Mouse (Mus musculus) CH12.LX (cell line): ENCODE data around the gene 5730522E02Rik. TPM values are rescaled to one million over a fixed set of nuclear protein-coding genes. Genes with fewer than 3 reads are reported as not detected.

Source experiments
- DNase-seq: peaks from one replicate; pipeline ENCODE4 v3.0.0-alpha.2; 2013; ENCODE audit errors: extremely low read depth
- H3K27ac ChIP-seq: 2 replicates; pipeline ENCODE4 v1.5.1; 2012; ENCODE audit warnings: low read depth, mild to moderate bottlenecking, control low read depth, moderate library complexity; ENCODE audit not compliant: insufficient read depth
- H3K27me3 ChIP-seq: replicated peaks from 2 replicates; pipeline ENCODE3; 2012; ENCODE audit warnings: inconsistent platforms
- H3K36me3 ChIP-seq, 2 experiments: replicated peaks in 1 of 2; 2 replicates each; pipeline versions ENCODE3 to v1.6.1; 2012; ENCODE audit warnings: inconsistent platforms in 1 of 2, low read length in 1 of 2, mild to moderate bottlenecking in 1 of 2, mixed read lengths in 1 of 2, moderate library complexity in 1 of 2; ENCODE audit not compliant: control insufficient read depth in 1 of 2, insufficient read depth in 1 of 2
- H3K4me1 ChIP-seq, 2 experiments: 2 replicates each; pipeline ENCODE4 v1.6.1; 2012; ENCODE audit warnings: inconsistent platforms in 1 of 2, moderate library complexity in 1 of 2; ENCODE audit not compliant: insufficient read depth in 2 of 2, control insufficient read depth in 1 of 2
- H3K4me2 ChIP-seq: 2 replicates; pipeline ENCODE4 v1.6.1; 2012; ENCODE audit warnings: low read depth, mild to moderate bottlenecking, control low read depth; ENCODE audit not compliant: poor library complexity, insufficient read depth, severe bottlenecking
- H3K4me3 ChIP-seq, 3 experiments: fragments of 150-350 bp in 1 of 3; sonication (generic) in 1 of 3; replicated peaks in 1 of 3; 2 replicates each; pipeline versions ENCODE3 to v1.5.1; 2011 to 2012; ENCODE audit warnings: low read depth in 2 of 3, low read length in 2 of 3, mild to moderate bottlenecking in 2 of 3, moderate library complexity in 2 of 3, control low read depth in 1 of 3, improper control_type of control experiment in 1 of 3, inconsistent platforms in 1 of 3, mixed read lengths in 1 of 3; ENCODE audit not compliant: poor library complexity in 1 of 3
- H3K79me2 ChIP-seq: replicated peaks from 2 replicates; pipeline ENCODE4 v1.6.1; 2012; ENCODE audit warnings: mild to moderate bottlenecking, moderate library complexity; ENCODE audit not compliant: control insufficient read depth, poor library complexity, insufficient read depth, severe bottlenecking; ENCODE audit errors: extremely low read depth
- H3K9ac ChIP-seq: 2 replicates; pipeline ENCODE4 v1.6.1; 2012; ENCODE audit warnings: low read depth, mild to moderate bottlenecking, control low read depth, moderate library complexity; ENCODE audit not compliant: insufficient read depth
- H3K9me3 ChIP-seq: replicated peaks from 2 replicates; pipeline ENCODE3; 2012; ENCODE audit warnings: low read length, inconsistent platforms, mixed read lengths
- CHD1 ChIP-seq: IDR thresholded peaks from 2 replicates; pipeline ENCODE4 v1.6.1; 2012; ENCODE audit warnings: low read depth, low read length, improper control_type of control experiment, inconsistent platforms
- E2F4 ChIP-seq: IDR thresholded peaks from 2 replicates; pipeline ENCODE4 v1.6.1; 2011; ENCODE audit warnings: low read depth, low read length, improper control_type of control experiment; ENCODE audit not compliant: insufficient replicate concordance
- IRF4 ChIP-seq: IDR thresholded peaks from 2 replicates; pipeline ENCODE4 v1.6.1; 2014; ENCODE audit warnings: low read depth, mild to moderate bottlenecking, inconsistent platforms, low read length, improper control_type of control experiment
- MAZ ChIP-seq: IDR thresholded peaks from 2 replicates; pipeline ENCODE4 v1.6.1; 2012; ENCODE audit warnings: low read depth, mild to moderate bottlenecking, inconsistent platforms, low read length, improper control_type of control experiment, moderate library complexity
- NELFE ChIP-seq: IDR thresholded peaks from 2 replicates; pipeline ENCODE4 v1.6.1; 2011; ENCODE audit warnings: low read depth, low read length, improper control_type of control experiment
- NRF1 ChIP-seq: IDR thresholded peaks from 2 replicates; pipeline ENCODE4 v1.6.1; 2014; ENCODE audit warnings: low read depth, mild to moderate bottlenecking, inconsistent platforms, low read length, improper control_type of control experiment, moderate library complexity
- PAX5 ChIP-seq: IDR thresholded peaks from 2 replicates; pipeline ENCODE4 v1.6.1; 2012; ENCODE audit warnings: low read length, inconsistent platforms, mixed read lengths
- POLR2A ChIP-seq: IDR thresholded peaks from 2 replicates; pipeline ENCODE4 v1.6.1; 2011; ENCODE audit warnings: low read depth, mild to moderate bottlenecking, improper control_type of control experiment, low read length
- SIN3A ChIP-seq: IDR thresholded peaks from 2 replicates; pipeline ENCODE4 v1.6.1; 2012; ENCODE audit warnings: low read length, improper control_type of control experiment, inconsistent platforms
- ZNF384 ChIP-seq: IDR thresholded peaks from 2 replicates; pipeline ENCODE4 v1.6.1; 2012; ENCODE audit warnings: low read depth, low read length, improper control_type of control experiment, inconsistent platforms
- dilution Hi-C: fragments of 300-500 bp; cut with MboI; formaldehyde crosslinking; loops from 2 replicates; pipeline ENCODE4 v1.14.3; 2020; ENCODE audit warnings: low sequenced_read_pairs; ENCODE audit not compliant: extremely low pct_unique_long_range_greater_than_20kb, extremely low pct_ligation_motif_present
- in situ Hi-C: fragments of 300-500 bp; cut with MboI; formaldehyde crosslinking; loops from 3 replicates; pipeline ENCODE4 v1.14.3; 2019; ENCODE audit warnings: low sequenced_read_pairs, low pct_ligation_motif_present, low pct_unique_long_range_greater_than_20kb, mixed read lengths
- polyA plus RNA-seq: library from polyadenylated mRNA; unstranded; fragments of >175 nt; gene quantifications from 2 replicates; pipeline ENCODE4 v1.2.1, GENCODE M21; 2012; ENCODE audit warnings: low read depth; ENCODE audit not compliant: insufficient read length
- total RNA-seq, 2 experiments: library from RNA; depleted of rRNA; stranded (reverse); fragments of 300-350 nt in 1 of 2; fragments of >200 nt in 1 of 2; gene quantifications; 2 replicates each; pipeline ENCODE4 v1.2.3; 2012 to 2014

Gene 5730522E02Rik
- total and polyA plus RNA-seq, 3 experiments, result not detected

DNA sequence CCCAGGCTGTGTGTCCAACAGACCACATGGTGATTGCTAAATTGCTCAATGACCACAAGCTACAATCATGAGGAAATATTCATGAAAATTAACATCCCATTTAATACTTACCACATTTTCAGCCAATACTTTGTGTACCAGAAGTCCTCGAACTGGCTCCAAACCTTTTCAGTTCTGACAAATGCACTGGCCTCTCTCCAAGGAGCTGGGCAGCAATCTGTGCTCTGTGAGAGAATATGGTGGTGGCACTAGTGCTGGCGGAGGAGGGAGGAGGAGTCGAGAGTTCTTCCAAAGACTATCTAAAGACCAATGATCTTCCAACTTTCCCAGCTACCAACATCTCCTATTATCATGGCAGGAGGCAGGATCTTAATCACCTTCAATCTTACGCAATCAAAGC lies 525.8 kb downstream of the 5730522E02Rik start:
- in situ Hi-C loops (no loop called here), dilution Hi-C loops (no loop called here)
- no peaks in the 10 kb centered on the region for H3K36me3 ChIP-seq
- no peak overlapping the region for H3K4me2 ChIP-seq
- H3K9ac ChIP-seq, result no peak overlapping the region
- H3K27me3 ChIP-seq, result no peaks in the 10 kb centered on the region
- no peak overlapping the region for H3K27ac ChIP-seq
- peaks cover 0 to 4% of the 10 kb centered on the region in 2 experiments; a peak in 2 of 4 replicates for H3K4me1 ChIP-seq
- no peak overlapping the region for H3K4me3 ChIP-seq
- DNase-seq, result no peak
- no peak for TF ChIP-seq MAZ
- no peaks in the 10 kb centered on the region for H3K9me3 ChIP-seq
- no peaks in the 10 kb centered on the region for H3K79me2 ChIP-seq

DNA sequence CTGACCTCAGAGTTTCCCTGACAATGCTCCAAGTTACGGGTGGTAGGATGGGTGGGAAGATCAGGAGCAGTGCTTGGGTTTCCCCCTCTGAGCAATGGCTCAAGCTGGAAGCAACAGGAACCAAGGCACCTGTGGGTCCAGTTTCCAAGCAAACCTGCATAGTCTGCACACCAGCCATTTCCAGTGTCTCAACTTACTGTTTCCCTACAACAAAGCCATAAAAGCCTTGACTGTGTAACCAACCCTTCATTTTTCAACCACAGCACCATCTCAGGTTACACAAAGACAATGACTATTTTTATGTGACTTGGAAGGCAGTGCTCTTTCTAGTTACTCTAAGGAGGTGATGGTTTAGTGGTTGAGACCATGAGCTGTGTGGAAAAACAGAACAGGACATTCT lies 530.7 kb downstream of the 5730522E02Rik start:
- Histone ChIP-seq H3K36me3 (no peaks in the 10 kb centered on the region), H3K9me3 (no peaks in the 10 kb centered on the region), H3K27ac (no peak overlapping the region)
- TF ChIP-seq NELFE, result no peak
- TF ChIP-seq ZNF384, result no peak
- TF ChIP-seq IRF4, result no peak
- TF ChIP-seq, all 38 proteins: peak for 0
- Histone ChIP-seq H3K79me2 (no peaks in the 10 kb centered on the region), H3K27me3 (no peaks in the 10 kb centered on the region), H3K4me3 (no peak overlapping the region), H3K9ac (no peak overlapping the region), H3K4me1 (no peaks in the 10 kb centered on the region), H3K4me2 (no peak overlapping the region)
- in situ Hi-C loops (no loop called here), dilution Hi-C loops (no loop called here)
- no peak for DNase-seq

DNA sequence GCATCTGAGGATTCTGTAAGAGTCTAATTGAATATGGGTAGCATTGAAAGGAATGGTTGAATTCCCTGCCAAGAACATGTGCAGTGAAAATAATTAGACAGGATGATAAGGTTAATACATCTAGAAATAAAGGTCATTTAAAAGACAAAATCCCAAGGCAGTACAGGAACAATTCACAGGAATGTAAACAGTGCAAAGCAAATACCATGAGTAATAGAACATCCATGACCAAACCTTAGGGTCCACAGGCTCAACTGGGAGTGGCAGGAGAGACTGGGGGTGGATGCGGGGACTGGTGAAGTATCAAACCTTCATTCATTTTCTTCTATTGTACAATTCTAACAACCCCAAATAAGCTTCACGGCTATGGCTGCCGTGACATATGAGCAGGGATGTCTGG lies 536.4 kb downstream of the 5730522E02Rik start:
- DNase-seq, result no peak
- in situ Hi-C loops, result no loop called here
- no peaks in the 10 kb centered on the region for H3K36me3 ChIP-seq
- no peak overlapping the region for H3K27ac ChIP-seq
- TF ChIP-seq MAZ (no peak), POLR2A (no peak), PAX5 (no peak), SIN3A (no peak), NRF1 (no peak), CHD1 (no peak), E2F4 (no peak)
- no peak overlapping the region for H3K9ac ChIP-seq
- dilution Hi-C loops, result no loop called here
- H3K4me1 ChIP-seq, result no peaks in the 10 kb centered on the region
- no peak overlapping the region for H3K4me3 ChIP-seq
- H3K4me2 ChIP-seq, result no peak overlapping the region
- no peaks in the 10 kb centered on the region for H3K79me2 ChIP-seq
- H3K9me3 ChIP-seq, result no peaks in the 10 kb centered on the region
- H3K27me3 ChIP-seq, result no peaks in the 10 kb centered on the region
